Mouse (Mus musculus): ENCODE measurements at regions not wholly inside any gene's neighbourhood (a gene's known extent, or its start where the extent isn't known, plus 50 kb on each side); places are given as distances from the start of the nearest gene placed in this dataset.

- TF ChIP-seq FOSL1 (IDR thresholded peaks at IDR 0.05; ENCODE audit: insufficient read depth, low read length, poor library complexity, severe bottlenecking) (no peak), CTCF (IDR thresholded peaks at IDR 0.05; ENCODE audit: control insufficient read depth, insufficient read depth, insufficient read length) (no peak)
These were observed 160.3 kb downstream of the En1 start for GRCm38 (mm10) chr1:120762498-120762897.
